Mouse (Mus musculus) intestine, embryonic 14.5 days (tissue): ENCODE data around the gene Stox2. TPM values are rescaled to one million over a fixed set of nuclear protein-coding genes. Genes with fewer than 3 reads are reported as not detected.

Experiments
- ATAC-seq: fragments of 200-750 bp; cut with Nextera tagmentation; replicated peaks from 2 replicates; pipeline ENCODE4 v1.8.0; 2017; ENCODE audit warnings: low read depth, moderate number of reproducible peaks, moderate TSS enrichment, moderate library complexity; ENCODE audit not compliant: low FRiP score, low TSS enrichment
- DNase-seq: peaks from one replicate; pipeline ENCODE4 v3.0.0-alpha.2; 2018; ENCODE audit warnings: low spot score
- H3K27ac ChIP-seq: fragments of 300-500 bp; sonication (generic); 2 replicates; pipeline ENCODE4 v1.5.1; 2014; ENCODE audit warnings: low read depth, mild to moderate bottlenecking, control low read depth
- H3K27me3 ChIP-seq: fragments of 300-500 bp; sonication (generic); replicated peaks from 2 replicates; pipeline ENCODE4 v1.6.1; 2014; ENCODE audit warnings: low read length, control low read depth; ENCODE audit not compliant: control insufficient read depth, insufficient read depth
- H3K36me3 ChIP-seq: fragments of 300-500 bp; sonication (generic); 2 replicates; pipeline ENCODE4 v1.6.1; 2014; ENCODE audit warnings: low read length, control low read depth; ENCODE audit not compliant: control insufficient read depth, insufficient read depth
- H3K4me1 ChIP-seq: fragments of 300-500 bp; sonication (generic); replicated peaks from 2 replicates; pipeline ENCODE4 v1.6.1; 2014; ENCODE audit warnings: low read length, control low read depth, mixed read lengths; ENCODE audit not compliant: control insufficient read depth, insufficient read depth
- H3K4me2 ChIP-seq: fragments of 300-500 bp; sonication (generic); 2 replicates; pipeline ENCODE4 v1.6.1; 2014; ENCODE audit warnings: low read length
- H3K4me3 ChIP-seq: fragments of 300-500 bp; sonication (generic); 2 replicates; pipeline ENCODE4 v1.5.1; 2014; ENCODE audit warnings: low read depth, low read length, control low read depth, mixed read lengths
- H3K9ac ChIP-seq: fragments of 300-500 bp; sonication (generic); 2 replicates; pipeline ENCODE4 v1.6.1; 2014; ENCODE audit warnings: mild to moderate bottlenecking, low read length
- H3K9me3 ChIP-seq: fragments of 300-500 bp; sonication (generic); 2 replicates; pipeline ENCODE4 v1.6.1; 2016; ENCODE audit warnings: low read length, control low read depth; ENCODE audit not compliant: control insufficient read depth
- WGBS: fragments of 180-500 bp; shearing (Covaris S2); extraction: QIAGEN DNeasy Blood & Tissue Kit; methylation state at CpG from one replicate; pipeline ENCODE4 v1.1.7; 2014; 5-methylcytosine and 5-hydroxymethylcytosine counted together
- polyA plus RNA-seq: library from polyadenylated mRNA; unstranded; fragments of >200 nt; fragmentation: Nextera tagmentation; extraction: Ambion mirVana; gene quantifications from 2 replicates; pipeline ENCODE4 v1.2.1, GENCODE M21; 2014

Stox2 gene
- polyA plus RNA-seq, 1 experiment from 2014 or later: 10.6 TPM

- no peaks in the 10 kb centered on the region for H3K27me3 ChIP-seq
- WGBS: 83% methylated on average over 1 of the region's 1 CpGs
- 0 out of 2 replicates have a peak, but pooled peaks cover 3% of the 10 kb centered on the region for H3K9me3 ChIP-seq
- no peak overlapping the region for H3K9ac ChIP-seq
- H3K36me3 ChIP-seq: peaks cover 26% of the 10 kb centered on the region
- H3K4me3 ChIP-seq: no peak overlapping the region
- DNase-seq: no peak
- H3K4me2 ChIP-seq: no peak overlapping the region
- H3K4me1 ChIP-seq: no peaks in the 10 kb centered on the region
- ATAC-seq: no peak
- H3K27ac ChIP-seq: no peak overlapping the region
These were observed 249.8 kb downstream of the Stox2 start for GRCm38 (mm10) chr8:47196391-47196790.

GRCm38 (mm10) chr8:47193321-47193996 is 252.7 kb downstream of the Stox2 start:
- Histone ChIP-seq H3K4me2 (no peak overlapping the region), H3K9me3 (0 out of 2 replicates have a peak, but pooled peaks cover 3% of the 10 kb centered on the region), H3K4me3 (no peak overlapping the region), H3K27me3 (no peaks in the 10 kb centered on the region), H3K36me3 (peaks cover 21% of the 10 kb centered on the region), H3K27ac (no peak overlapping the region), H3K9ac (no peak overlapping the region), H3K4me1 (no peaks in the 10 kb centered on the region)
- 93% methylated on average over 29 of the region's 29 CpGs for WGBS
- DNase-seq: no peak
- no peak for ATAC-seq

GRCm38 (mm10) chr8:47191444-47192365 is 254.5 kb downstream of the Stox2 start:
- Histone ChIP-seq H3K4me1 (no peaks in the 10 kb centered on the region), H3K27me3 (no peaks in the 10 kb centered on the region), H3K4me2 (no peak overlapping the region), H3K27ac (no peak overlapping the region), H3K9me3 (0 out of 2 replicates have a peak, but pooled peaks cover 3% of the 10 kb centered on the region), H3K9ac (no peak overlapping the region), H3K4me3 (no peak overlapping the region), H3K36me3 (peaks cover 23% of the 10 kb centered on the region)
- ATAC-seq (no peak), DNase-seq (no peak)
- WGBS: 93% methylated on average over 18 of the region's 18 CpGs

- 0 out of 2 replicates have a peak, but pooled peaks cover 3% of the 10 kb centered on the region for H3K4me1 ChIP-seq
- 0 out of 2 replicates have a peak, but pooled peaks cover 5% of the 10 kb centered on the region for H3K36me3 ChIP-seq
- no peak for DNase-seq
- H3K27ac ChIP-seq: no peak overlapping the region
- no peaks in the 10 kb centered on the region for H3K27me3 ChIP-seq
- H3K9me3 ChIP-seq: no peaks in the 10 kb centered on the region
- 79% methylated on average over 6 of the region's 6 CpGs for WGBS
- no peak overlapping the region for H3K9ac ChIP-seq
- no peak overlapping the region for H3K4me3 ChIP-seq
- H3K4me2 ChIP-seq: no peak overlapping the region
- ATAC-seq: no peak
These were observed 260.8 kb downstream of the Stox2 start for GRCm38 (mm10) chr8:47185396-47185795.

- DNase-seq: no peak
- H3K9ac ChIP-seq: no peak overlapping the region
- 88% methylated on average over 6 of the region's 6 CpGs for WGBS
- ATAC-seq: no peak
- H3K9me3 ChIP-seq: no peaks in the 10 kb centered on the region
- H3K27me3 ChIP-seq: no peaks in the 10 kb centered on the region
- no peak overlapping the region for H3K4me3 ChIP-seq
- H3K36me3 ChIP-seq: 0 out of 2 replicates have a peak, but pooled peaks cover 5% of the 10 kb centered on the region
- no peak overlapping the region for H3K4me2 ChIP-seq
- no peak overlapping the region for H3K27ac ChIP-seq
- H3K4me1 ChIP-seq: 0 out of 2 replicates have a peak, but pooled peaks cover 3% of the 10 kb centered on the region
These were observed 263.2 kb downstream of the Stox2 start for GRCm38 (mm10) chr8:47182771-47183558.

- WGBS: 89% methylated on average over 4 of the region's 4 CpGs
- H3K4me1 ChIP-seq: 0 out of 2 replicates have a peak, but pooled peaks cover 3% of the 10 kb centered on the region
These were observed 263.9 kb downstream of the Stox2 start for GRCm38 (mm10) chr8:47182292-47182691.

GRCm38 (mm10) chr8:47181032-47181698 is 265.0 kb downstream of the Stox2 start:
- Histone ChIP-seq H3K27ac (no peak overlapping the region), H3K36me3 (0 out of 2 replicates have a peak, but pooled peaks cover 2% of the 10 kb centered on the region), H3K4me1 (0 out of 2 replicates have a peak, but pooled peaks cover 3% of the 10 kb centered on the region), H3K27me3 (no peaks in the 10 kb centered on the region), H3K9ac (no peak overlapping the region), H3K9me3 (no peaks in the 10 kb centered on the region), H3K4me2 (no peak overlapping the region), H3K4me3 (no peak overlapping the region)
- 88% methylated on average over 18 of the region's 18 CpGs for WGBS
- no peak for ATAC-seq
- no peak for DNase-seq

More at GRCm38 (mm10) chr8:47182292-47182691, 263.9 kb downstream of the Stox2 start:
- no peaks in the 10 kb centered on the region for H3K27me3 ChIP-seq
- no peak overlapping the region for H3K9ac ChIP-seq
- ATAC-seq: no peak
- no peak overlapping the region for H3K27ac ChIP-seq
- 0 out of 2 replicates have a peak, but pooled peaks cover 2% of the 10 kb centered on the region for H3K36me3 ChIP-seq
- DNase-seq: no peak
- no peak overlapping the region for H3K4me3 ChIP-seq
- no peak overlapping the region for H3K4me2 ChIP-seq
- no peaks in the 10 kb centered on the region for H3K9me3 ChIP-seq
